Mouse (Mus musculus) gastrocnemius, adult 2 months (tissue): ENCODE measurements around the gene Arhgef15. TPM values are rescaled to one million over a fixed set of nuclear protein-coding genes. Genes with fewer than 3 reads are reported as not detected.

Source experiments
- DNase-seq: peaks from one replicate; pipeline ENCODE4 v3.0.0; 2022
- H3K27ac ChIP-seq: fragments of 200-600 bp; 2 replicates; pipeline ENCODE4 v1.8.1; 2022; ENCODE audit warnings: mild to moderate bottlenecking
- H3K4me3 ChIP-seq: fragments of 200-600 bp; 2 replicates; pipeline ENCODE4 v1.8.1; 2022; ENCODE audit warnings: mild to moderate bottlenecking, moderate library complexity
- CTCF ChIP-seq: fragments of 200-600 bp; IDR thresholded peaks from 2 replicates; pipeline ENCODE4 v1.8.1; 2022; ENCODE audit warnings: antibody characterized with exemption, mild to moderate bottlenecking, moderate library complexity
- intact Hi-C: fragments of 180-260 bp; cut with DNase I; formaldehyde crosslinking; loops from one replicate; pipeline ENCODE4 v1.15.1; 2025
- microRNA-seq: library from miRNA; unstranded; fragments of <30 nt; microRNA quantifications from one replicate; pipeline ENCODE4 v1.2.0, GENCODE M21; 2021
- total RNA-seq, 2 experiments: library from RNA; stranded (reverse); gene quantifications; 2 replicates each; pipeline ENCODE4 v1.2.3; 2021

Arhgef15 gene
- total RNA-seq, 2 experiments from 2014 or later = 5.9 to 9.7 TPM

GRCm38 (mm10) chr11:68893911-68894464, 63.3 kb downstream of the Arhgef15 start:
- H3K27ac ChIP-seq = no peak overlapping the region
- no peak for DNase-seq
- intact Hi-C loops = no loop called here
- H3K4me3 ChIP-seq = no peak overlapping the region
- TF ChIP-seq CTCF = no peak

Small RNA genes lying within 50 kb of the gene (microRNA-seq; reads per million reads assigned to microRNA genes)
- not detected for gene Mir3062

Other genes with a start within 250 kb of the Arhgef15 start
- gene Ndel1, start 85.6 kb downstream of the Arhgef15 start, total RNA-seq = 10 to 100 TPM; 82.3 to 82.4 TPM
- not detected for gene Rnf222, start 68.9 kb downstream of the Arhgef15 start, total RNA-seq
- gene Rpl26, start 55.9 kb downstream of the Arhgef15 start, total RNA-seq = 100 to 1,000 TPM; 606 to 729 TPM
- gene Odf4, start 30.4 kb downstream of the Arhgef15 start, total RNA-seq = not detected
- 1 to 10 TPM; 2.9 to 5.0 TPM for gene Slc25a35, start 10.7 kb upstream of the Arhgef15 start, total RNA-seq
- gene Rangrf, start 17.7 kb upstream of the Arhgef15 start, total RNA-seq = 10 to 100 TPM; 55.4 to 71.1 TPM
- 10 to 100 TPM in 1 of 2 experiments, 1 to 10 TPM in 1; 7.8 to 14.8 TPM for gene Pfas, start 51.0 kb upstream of the Arhgef15 start, total RNA-seq
- gene Ctc1, start 58.4 kb upstream of the Arhgef15 start, total RNA-seq = 10 to 100 TPM in 1 of 2 experiments, 1 to 10 TPM in 1; 9.9 to 11.0 TPM
- not detected for gene Aurkb, start 88.2 kb upstream of the Arhgef15 start, total RNA-seq
- gene Borcs6, start 102.2 kb upstream of the Arhgef15 start, total RNA-seq = 10 to 100 TPM; 17.9 to 18.9 TPM
- 1 to 10 TPM; 3.9 to 5.7 TPM for gene Tmem107, start 113.3 kb upstream of the Arhgef15 start, total RNA-seq
- 10 to 100 TPM; 38.0 to 42.7 TPM for gene Vamp2, start 131.0 kb upstream of the Arhgef15 start, total RNA-seq
- gene Per1, start 137.7 kb upstream of the Arhgef15 start, total RNA-seq = 10 to 100 TPM; 68.2 to 76.8 TPM
- not detected for gene Hes7, start 162.9 kb upstream of the Arhgef15 start, total RNA-seq
- gene 9130213A22Rik, start 165.1 kb upstream of the Arhgef15 start, total RNA-seq = under 1 TPM in 1 of 2 experiments, not detected in 1; 0.20 TPM
- gene Aloxe3, start 168.4 kb upstream of the Arhgef15 start, total RNA-seq = not detected
- gene Alox12b, start 199.5 kb upstream of the Arhgef15 start, total RNA-seq = not detected
- gene Alox8, start 240.4 kb upstream of the Arhgef15 start, total RNA-seq = not detected